Mouse (Mus musculus): ENCODE results near the gene Nop14. TPM values are rescaled to one million over a fixed set of nuclear protein-coding genes. Genes with fewer than 3 reads are reported as not detected.

Gene Nop14
- 10 to 100 TPM; 18.3 to 21.7 TPM for total RNA-seq (2021)

- intact Hi-C loops (cut with DNase I): loop anchor here (5.0 to 10.0 kb wide), 3 partner anchors 97 to 382 kb away; partner anchors contain the start of genes Fam193a and Hgfac
- DNase-seq (ENCODE audit: extremely low spot score in 1 of 2, low spot score in 2 of 2): peak; percentile 99 to 100
These were observed at the start of gene Nop14, which contains the start of gene Grk4 for GRCm38 (mm10) chr5:34659686-34660590. TSS of gene Nop14 (minus strand) at chr5:34660148. TSS of gene Grk4 (plus strand) at chr5:34660379.

GRCm38 (mm10) chr5:34708436-34708835 is 48.5 kb upstream of the Nop14 start:
- DNase-seq (ENCODE audit: extremely low spot score in 1 of 2, low spot score in 2 of 2): no peak
- intact Hi-C loops (cut with DNase I): no loop called here

GRCm38 (mm10) chr5:34695521-34695920 is 35.6 kb upstream of the Nop14 start:
- intact Hi-C loops (cut with DNase I): no loop called here
- no peak for DNase-seq (ENCODE audit: extremely low spot score in 1 of 2, low spot score in 2 of 2)

GRCm38 (mm10) chr5:34692782-34693181 is 32.8 kb upstream of the Nop14 start:
- no peak for DNase-seq (ENCODE audit: extremely low spot score in 1 of 2, low spot score in 2 of 2)
- intact Hi-C loops (cut with DNase I): no loop called here

- DNase-seq (ENCODE audit: extremely low spot score in 1 of 2, low spot score in 2 of 2): no peak
- intact Hi-C loops (cut with DNase I): loop anchor here (10.0 kb wide), 1 partner anchor 55 kb away; no protein-coding TSS in a partner anchor
These were observed 29.9 kb upstream of the Nop14 start for GRCm38 (mm10) chr5:34689868-34690267.

GRCm38 (mm10) chr5:34670280-34670679 is 10.3 kb upstream of the Nop14 start:
- DNase-seq (ENCODE audit: extremely low spot score in 1 of 2, low spot score in 2 of 2): no peak
- intact Hi-C loops (cut with DNase I): no loop called here

- DNase-seq (ENCODE audit: extremely low spot score in 1 of 2, low spot score in 2 of 2): no peak
- intact Hi-C loops (cut with DNase I): no loop called here
These were observed 9.5 kb upstream of the Nop14 start for GRCm38 (mm10) chr5:34669493-34669892.

GRCm38 (mm10) chr5:34663231-34663630 is 3.3 kb upstream of the Nop14 start:
- no peak for DNase-seq (ENCODE audit: extremely low spot score in 1 of 2, low spot score in 2 of 2)
- intact Hi-C loops (cut with DNase I): loop anchor here (5.0 kb wide), 2 partner anchors 94 to 379 kb away; partner anchors contain the start of gene Hgfac

- intact Hi-C loops (cut with DNase I): loop anchor here (5.0 kb wide), 2 partner anchors 95 to 380 kb away; partner anchors contain the start of gene Hgfac
- no peak for DNase-seq (ENCODE audit: extremely low spot score in 1 of 2, low spot score in 2 of 2)
These were observed 2.0 kb upstream of the Nop14 start for GRCm38 (mm10) chr5:34661909-34662308.

- no peak for DNase-seq (ENCODE audit: extremely low spot score in 1 of 2, low spot score in 2 of 2)
- intact Hi-C loops (cut with DNase I): loop anchor here (5.0 kb wide), 2 partner anchors 97 to 382 kb away; partner anchors contain the start of gene Hgfac
These were observed 713 bp upstream of the Nop14 start for GRCm38 (mm10) chr5:34660591-34661130.

GRCm38 (mm10) chr5:34657556-34657955 is 2.4 kb downstream of the Nop14 start:
- intact Hi-C loops (cut with DNase I): loop anchor here (10.0 kb wide), 1 partner anchor 293 kb away; the partner anchor contains the start of gene Fam193a

GRCm38 (mm10) chr5:34654881-34655280 is 5.1 kb downstream of the Nop14 start:
- no peak for DNase-seq (ENCODE audit: extremely low spot score in 1 of 2, low spot score in 2 of 2)
- intact Hi-C loops (cut with DNase I): loop anchor here (10.0 kb wide), 1 partner anchor 290 kb away; the partner anchor contains the start of gene Fam193a

More at GRCm38 (mm10) chr5:34657556-34657955, 2.4 kb downstream of the Nop14 start:
- DNase-seq (ENCODE audit: extremely low spot score in 1 of 2, low spot score in 2 of 2): no peak

- intact Hi-C loops (cut with DNase I): loop anchor here (10.0 kb wide), 1 partner anchor 288 kb away; the partner anchor contains the start of gene Fam193a
- DNase-seq (ENCODE audit: extremely low spot score in 1 of 2, low spot score in 2 of 2): no peak
These were observed 7.0 kb downstream of the Nop14 start for GRCm38 (mm10) chr5:34652961-34653360.

GRCm38 (mm10) chr5:34647581-34647980 is 12.4 kb downstream of the Nop14 start:
- intact Hi-C loops (cut with DNase I): no loop called here
- DNase-seq (ENCODE audit: extremely low spot score in 1 of 2, low spot score in 2 of 2): peak in 1 of 2 experiments; percentile 56

GRCm38 (mm10) chr5:34642932-34643331 is 17.0 kb downstream of the Nop14 start:
- peak in 1 of 2 experiments; percentile 47 for DNase-seq (ENCODE audit: extremely low spot score in 1 of 2, low spot score in 2 of 2)
- intact Hi-C loops (cut with DNase I): no loop called here

GRCm38 (mm10) chr5:34641991-34642390 is 18.0 kb downstream of the Nop14 start:
- no peak for DNase-seq (ENCODE audit: extremely low spot score in 1 of 2, low spot score in 2 of 2)
- intact Hi-C loops (cut with DNase I): no loop called here

- intact Hi-C loops (cut with DNase I): no loop called here
These were observed 22.3 kb downstream of the Nop14 start for GRCm38 (mm10) chr5:34637591-34638156.

GRCm38 (mm10) chr5:34636481-34637287 is 23.3 kb downstream of the Nop14 start, which contains the start of gene Mfsd10:
TSS of gene Mfsd10 (minus strand) at chr5:34637212.
- intact Hi-C loops (cut with DNase I): no loop called here
- DNase-seq (ENCODE audit: extremely low spot score in 1 of 2, low spot score in 2 of 2): peak; percentile 75 to 90

More at GRCm38 (mm10) chr5:34637591-34638156, 22.3 kb downstream of the Nop14 start:
- no peak for DNase-seq (ENCODE audit: extremely low spot score in 1 of 2, low spot score in 2 of 2)
